Mouse (Mus musculus): ENCODE measurements around the gene Agmo.

DNA sequence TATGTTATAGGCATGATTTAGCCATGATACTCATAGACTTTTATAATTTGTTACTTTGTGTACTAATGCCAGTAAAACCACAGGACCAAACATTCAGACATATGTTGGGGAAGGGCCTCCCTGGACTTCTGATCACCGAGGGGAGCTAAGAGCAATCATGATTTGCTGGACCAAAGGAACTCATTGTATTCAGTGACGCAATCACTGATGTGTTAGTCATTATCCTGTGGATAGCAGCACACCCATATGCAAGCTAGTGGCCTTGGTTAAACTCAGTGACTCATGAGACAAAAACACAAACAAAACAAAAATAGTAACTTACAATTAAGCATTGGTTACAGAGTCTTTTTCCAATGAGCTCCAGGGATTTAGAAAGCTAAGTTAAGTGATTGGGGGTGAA lies 373.3 kb downstream of the Agmo start:
- TF ChIP-seq HCFC1 (IDR thresholded peaks at IDR 0.05; ENCODE audit: borderline replicate concordance, insufficient read depth, low read length) (no peak), MAFK (IDR thresholded peaks at IDR 0.05; ENCODE audit: insufficient read depth, low read depth, low read length) (no peak), ZNF384 (IDR thresholded peaks at IDR 0.05; ENCODE audit: low read depth, low read length) (no peak), ZC3H11A (IDR thresholded peaks at IDR 0.05; ENCODE audit: borderline replicate concordance, low read depth, low read length) (no peak), CHD2 (IDR thresholded peaks at IDR 0.05; ENCODE audit: low read depth, low read length) (no peak)

All from ES-E14 (cell line).